Mouse (Mus musculus) hindbrain, postnatal 0 days (tissue): ENCODE data around the gene Lrrc4c. TPM values are rescaled to one million over a fixed set of nuclear protein-coding genes. Genes with fewer than 3 reads are reported as not detected.

Experiments used
- ATAC-seq: fragments of 200-750 bp; cut with Nextera tagmentation; 2 replicates; pipeline ENCODE4 v1.8.0; 2017; ENCODE audit warnings: mild to moderate bottlenecking, moderate TSS enrichment, moderate library complexity
- DNase-seq: peaks from one replicate; pipeline ENCODE4 v3.0.0-alpha.2; 2015; ENCODE audit warnings: low spot score
- H3K27ac ChIP-seq: fragments of 300-500 bp; sonication (generic); 2 replicates; pipeline ENCODE4 v1.5.1; 2014; ENCODE audit warnings: mild to moderate bottlenecking
- H3K27me3 ChIP-seq: fragments of 300-500 bp; sonication (generic); 2 replicates; pipeline ENCODE4 v1.6.1; 2014; ENCODE audit warnings: low read length, mixed read lengths; ENCODE audit not compliant: insufficient read depth
- H3K36me3 ChIP-seq: fragments of 300-500 bp; sonication (generic); 2 replicates; pipeline ENCODE4 v1.6.1; 2014; ENCODE audit warnings: low read length, mixed read lengths; ENCODE audit not compliant: insufficient read depth
- H3K4me1 ChIP-seq: fragments of 300-500 bp; sonication (generic); 2 replicates; pipeline ENCODE4 v1.6.1; 2014; ENCODE audit warnings: antibody characterized with exemption, low read length, mixed read lengths; ENCODE audit not compliant: insufficient read depth
- H3K4me2 ChIP-seq: fragments of 300-500 bp; sonication (generic); 2 replicates; pipeline ENCODE4 v1.6.1; 2014; ENCODE audit warnings: low read depth, mild to moderate bottlenecking, low read length, moderate library complexity, mixed read lengths
- H3K4me3 ChIP-seq: fragments of 300-500 bp; sonication (generic); 2 replicates; pipeline ENCODE4 v1.5.1; 2014; ENCODE audit warnings: low read length
- H3K9ac ChIP-seq: fragments of 300-500 bp; sonication (generic); replicated peaks from 2 replicates; pipeline ENCODE4 v1.6.1; 2014; ENCODE audit warnings: mild to moderate bottlenecking, low read length, moderate library complexity, mixed read lengths
- H3K9me3 ChIP-seq: fragments of 300-500 bp; sonication (generic); 2 replicates; pipeline ENCODE4 v1.6.1; 2016; ENCODE audit warnings: low read length, mixed read lengths
- CTCF ChIP-seq: IDR thresholded peaks from 2 replicates; pipeline ENCODE4 v1.5.1; 2016; ENCODE audit warnings: antibody characterized with exemption, control low read depth, low read depth
- WGBS: fragments of 180-500 bp; shearing (Covaris S2); extraction: QIAGEN DNeasy Blood & Tissue Kit; methylation state at CpG from one replicate; pipeline ENCODE4 v1.1.7; 2014; 5-methylcytosine and 5-hydroxymethylcytosine counted together
- polyA plus RNA-seq: library from polyadenylated mRNA; unstranded; fragments of >200 nt; fragmentation: Nextera tagmentation; extraction: Ambion mirVana; gene quantifications from 2 replicates; pipeline ENCODE4 v1.2.1, GENCODE M21; 2015
- total RNA-seq: library from RNA; depleted of rRNA; stranded (reverse); fragments of >200 nt; gene quantifications from 2 replicates; pipeline ENCODE4 v1.2.3, GENCODE M21; 2014

The Lrrc4c gene
- total and polyA plus RNA-seq, 2 experiments from 2014 or later: 41.5 to 52.0 TPM

DNA sequence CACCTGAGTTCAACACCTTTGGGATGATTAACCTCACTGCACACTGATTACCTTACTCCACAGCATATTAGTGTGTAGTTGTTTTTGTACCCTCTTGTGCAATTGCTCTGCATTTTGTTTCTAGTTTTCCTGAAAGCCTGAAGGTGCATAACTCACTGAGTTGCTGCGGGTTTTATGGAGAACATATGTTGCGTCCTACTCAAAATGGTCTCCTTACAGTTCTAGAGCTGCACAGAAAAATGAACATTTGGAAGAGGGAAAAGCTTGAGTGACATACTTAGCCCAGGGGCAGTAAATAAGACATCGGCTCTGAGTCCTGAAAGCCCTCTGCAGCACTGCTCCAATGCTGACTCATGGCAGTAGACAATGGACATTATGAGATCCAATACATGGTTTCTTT, 727.7 kb downstream of the Lrrc4c start:
- Histone ChIP-seq H3K27me3 (no peaks in the 10 kb centered on the region), H3K4me3 (no peak overlapping the region), H3K4me1 (no peaks in the 10 kb centered on the region), H3K4me2 (no peak overlapping the region), H3K36me3 (no peaks in the 10 kb centered on the region), H3K9me3 (no peaks in the 10 kb centered on the region), H3K9ac (no peak overlapping the region), H3K27ac (no peak overlapping the region)
- WGBS: 85% methylated on average over 3 of the region's 3 CpGs
- ATAC-seq (no peak), DNase-seq (no peak)
- no peak for TF ChIP-seq CTCF

GRCm38 (mm10) chr2:97080156-97080555, 762.2 kb downstream of the Lrrc4c start:
- Histone ChIP-seq H3K9me3 (no peaks in the 10 kb centered on the region), H3K36me3 (no peaks in the 10 kb centered on the region), H3K4me2 (no peak overlapping the region), H3K27ac (no peak overlapping the region), H3K4me1 (no peaks in the 10 kb centered on the region), H3K9ac (no peak overlapping the region), H3K4me3 (no peak overlapping the region), H3K27me3 (no peaks in the 10 kb centered on the region)
- DNase-seq (no peak), ATAC-seq (no peak)
- no peak for TF ChIP-seq CTCF
- 15% methylated on average over 1 of the region's 1 CpGs for WGBS

DNA sequence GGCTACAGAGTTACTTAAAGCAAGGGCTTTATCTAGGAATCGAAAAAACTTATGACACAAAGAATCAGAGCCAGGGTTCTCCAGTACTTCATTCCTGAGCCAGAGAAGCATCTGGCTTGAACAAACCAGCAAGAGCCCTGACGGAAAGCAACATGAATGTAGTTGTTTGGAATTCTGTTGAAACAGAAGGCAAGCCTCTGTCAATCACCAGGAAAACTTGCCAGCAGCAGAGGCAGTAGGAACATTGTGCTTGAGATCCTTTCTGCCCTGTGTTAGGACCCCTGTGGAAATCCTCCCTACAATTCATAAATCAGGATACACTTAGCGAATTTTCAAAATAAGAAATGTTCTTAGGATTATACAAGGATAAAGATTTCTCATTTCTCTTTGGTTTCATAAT, 780.0 kb downstream of the Lrrc4c start:
- ATAC-seq: no peak
- Histone ChIP-seq H3K36me3 (no peaks in the 10 kb centered on the region), H3K27ac (no peak overlapping the region), H3K27me3 (no peaks in the 10 kb centered on the region), H3K9me3 (no peaks in the 10 kb centered on the region), H3K4me3 (no peak overlapping the region), H3K4me2 (no peak overlapping the region), H3K4me1 (no peaks in the 10 kb centered on the region), H3K9ac (no peak overlapping the region)
- WGBS: 38% methylated on average over 3 of the region's 3 CpGs
- no peak for TF ChIP-seq CTCF
- DNase-seq: peak; percentile 38

DNA sequence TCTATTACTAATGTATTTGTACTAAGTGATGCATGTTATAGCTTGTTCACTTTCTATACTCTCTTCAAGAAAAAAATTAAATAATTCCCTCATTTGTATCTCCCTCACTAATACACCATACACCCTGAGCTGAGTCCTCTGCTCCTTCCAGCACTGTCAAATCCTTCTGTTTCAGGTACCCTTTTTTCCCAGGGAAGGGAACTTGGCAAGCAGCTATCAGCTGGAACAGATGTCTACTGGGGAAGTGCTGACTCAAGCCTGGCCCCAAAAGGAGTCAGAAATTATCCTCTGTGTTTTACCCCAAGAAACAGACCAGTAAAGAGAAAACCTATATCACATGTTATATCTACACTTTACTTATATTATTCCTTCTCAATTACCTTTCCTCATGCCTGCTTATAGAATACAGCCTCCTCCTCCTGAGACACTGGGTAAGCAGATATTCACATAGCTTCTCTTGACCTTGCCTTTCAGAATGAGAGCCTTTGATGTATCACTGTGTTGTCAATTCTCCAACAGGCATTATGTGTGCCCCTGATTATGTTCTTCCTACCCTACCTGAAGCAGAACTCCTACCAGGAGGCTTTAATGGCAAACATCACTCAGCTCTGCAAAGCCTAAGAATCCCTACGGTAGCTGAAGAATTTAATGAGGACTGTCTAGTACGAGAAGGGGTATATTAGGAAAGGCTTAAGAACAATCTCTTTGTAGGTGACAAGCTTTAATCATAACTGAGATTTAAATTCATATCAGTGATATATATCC, 785.6 kb downstream of the Lrrc4c start:
- no peaks in the 10 kb centered on the region for H3K27me3 ChIP-seq
- no peak for TF ChIP-seq CTCF
- H3K4me1 ChIP-seq: no peaks in the 10 kb centered on the region
- no peak overlapping the region for H3K27ac ChIP-seq
- H3K9me3 ChIP-seq: no peaks in the 10 kb centered on the region
- H3K4me3 ChIP-seq: no peak overlapping the region
- no peak for ATAC-seq
- no peak overlapping the region for H3K4me2 ChIP-seq
- 71% methylated on average over 2 of the region's 2 CpGs for WGBS
- DNase-seq: no peak
- no peak overlapping the region for H3K9ac ChIP-seq
- no peaks in the 10 kb centered on the region for H3K36me3 ChIP-seq

DNA sequence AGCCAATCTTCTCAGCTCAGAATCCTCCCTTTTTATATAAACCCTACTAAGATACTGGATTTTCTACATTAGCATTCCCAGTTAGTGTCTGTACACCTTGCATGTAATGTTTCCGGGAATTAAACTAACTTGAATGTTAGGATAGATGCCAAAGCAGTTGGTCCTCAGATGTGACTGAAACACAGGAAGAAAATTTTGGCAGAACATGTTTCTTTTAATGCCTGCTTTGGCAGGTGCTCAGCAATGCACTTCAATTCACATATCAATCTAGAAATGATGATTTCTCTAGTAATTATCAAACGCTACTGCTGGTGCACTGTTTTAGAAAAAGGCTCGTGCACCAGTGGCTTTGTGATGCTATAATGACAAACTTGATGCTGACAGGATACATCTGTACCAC, 806.3 kb downstream of the Lrrc4c start:
- 53% methylated on average over 3 of the region's 3 CpGs for WGBS
- peak; percentile 32; the same call in 1 of the 2 replicates for ATAC-seq
- Histone ChIP-seq H3K9ac (no peak overlapping the region), H3K4me3 (no peak overlapping the region), H3K9me3 (no peaks in the 10 kb centered on the region), H3K36me3 (no peaks in the 10 kb centered on the region), H3K4me2 (no peak overlapping the region), H3K27me3 (no peaks in the 10 kb centered on the region), H3K27ac (no peak overlapping the region), H3K4me1 (no peaks in the 10 kb centered on the region)
- peak; percentile 39 for DNase-seq
- no peak for TF ChIP-seq CTCF

GRCm38 (mm10) chr2:97138454-97138853, 820.5 kb downstream of the Lrrc4c start:
- no peaks in the 10 kb centered on the region for H3K36me3 ChIP-seq

GRCm38 (mm10) chr2:97151626-97152194, 833.7 kb downstream of the Lrrc4c start:
- no peak overlapping the region for H3K27ac ChIP-seq
- H3K36me3 ChIP-seq: no peaks in the 10 kb centered on the region
- H3K9me3 ChIP-seq: no peaks in the 10 kb centered on the region
- H3K4me2 ChIP-seq: no peak overlapping the region
- H3K9ac ChIP-seq: no peak overlapping the region
- DNase-seq: no peak
- H3K27me3 ChIP-seq: no peaks in the 10 kb centered on the region
- H3K4me1 ChIP-seq: no peaks in the 10 kb centered on the region
- no peak for ATAC-seq
- WGBS: 93% methylated on average over 3 of the region's 3 CpGs
- no peak for TF ChIP-seq CTCF
- H3K4me3 ChIP-seq: no peak overlapping the region

More at GRCm38 (mm10) chr2:97138454-97138853, 820.5 kb downstream of the Lrrc4c start:
- H3K4me3 ChIP-seq: no peak overlapping the region
- no peaks in the 10 kb centered on the region for H3K9me3 ChIP-seq
- H3K4me1 ChIP-seq: no peaks in the 10 kb centered on the region
- H3K27ac ChIP-seq: no peak overlapping the region
- ATAC-seq (no peak), DNase-seq (no peak)
- no peak overlapping the region for H3K9ac ChIP-seq
- H3K4me2 ChIP-seq: no peak overlapping the region
- no peaks in the 10 kb centered on the region for H3K27me3 ChIP-seq
- WGBS: 88% methylated on average over 3 of the region's 3 CpGs
- no peak for TF ChIP-seq CTCF
